Mouse (Mus musculus): Measurements from ENCODE around the gene Cyb5d2.
"Not testable (repeated sequence)": the region's sequence is repeated elsewhere in the genome, so short reads cannot be mapped to it uniquely, and the experiment has no call there.

Gene Cyb5d2

GRCm38 (mm10) chr11:72772611-72773010 lies 23.3 kb downstream of the Cyb5d2 start:
- DNase-seq (ENCODE audit: low spot score in 2 of 2) = not testable (repeated sequence)

- no peak for DNase-seq (ENCODE audit: low spot score in 2 of 2)
Measured at GRCm38 (mm10) chr11:72771461-72771860, 24.5 kb downstream of the Cyb5d2 start.

DNA sequence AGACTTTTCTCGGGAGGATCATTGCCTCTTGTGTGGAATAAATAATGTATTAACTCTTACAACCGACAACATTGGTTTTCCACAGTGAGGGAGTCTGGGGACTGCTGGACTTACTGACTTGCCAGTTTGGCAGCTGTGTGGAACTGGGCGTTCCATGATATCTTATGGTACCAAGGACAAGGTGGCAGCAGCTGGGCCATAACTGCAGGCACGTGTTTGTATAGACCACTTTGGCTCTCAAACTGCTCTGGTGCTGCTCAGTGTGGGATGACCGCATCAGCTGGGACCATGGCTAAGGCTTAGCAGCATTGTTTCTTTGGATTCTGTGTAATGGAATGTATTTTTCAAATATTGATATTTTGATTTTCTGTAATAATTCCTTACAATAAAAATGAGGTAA lies 25.1 kb downstream of the Cyb5d2 start:
- DNase-seq (ENCODE audit: low spot score in 2 of 2) = no peak

GRCm38 (mm10) chr11:72770324-72770723 lies 25.6 kb downstream of the Cyb5d2 start:
- DNase-seq (ENCODE audit: low spot score in 2 of 2) = no peak

DNA sequence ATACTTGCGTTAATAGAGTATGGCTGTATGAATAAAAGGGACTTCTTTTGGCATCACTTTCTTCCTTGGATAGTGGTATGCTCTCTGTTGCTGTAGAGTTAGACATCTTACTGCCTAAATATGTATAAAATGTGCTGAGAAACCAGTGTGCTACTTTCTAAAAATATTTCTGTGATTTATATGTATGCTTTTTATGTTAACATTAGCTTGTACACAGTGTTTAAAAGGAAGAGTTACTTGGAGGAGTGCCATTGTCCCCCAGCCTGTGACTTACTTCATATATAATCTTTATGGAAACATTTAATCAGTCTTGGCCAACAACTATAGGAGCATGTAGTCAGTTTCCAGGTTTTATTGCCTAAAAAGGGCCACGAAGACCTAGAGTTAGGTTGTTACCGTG lies 26.9 kb downstream of the Cyb5d2 start:
- DNase-seq (ENCODE audit: low spot score in 2 of 2) = no peak

DNA sequence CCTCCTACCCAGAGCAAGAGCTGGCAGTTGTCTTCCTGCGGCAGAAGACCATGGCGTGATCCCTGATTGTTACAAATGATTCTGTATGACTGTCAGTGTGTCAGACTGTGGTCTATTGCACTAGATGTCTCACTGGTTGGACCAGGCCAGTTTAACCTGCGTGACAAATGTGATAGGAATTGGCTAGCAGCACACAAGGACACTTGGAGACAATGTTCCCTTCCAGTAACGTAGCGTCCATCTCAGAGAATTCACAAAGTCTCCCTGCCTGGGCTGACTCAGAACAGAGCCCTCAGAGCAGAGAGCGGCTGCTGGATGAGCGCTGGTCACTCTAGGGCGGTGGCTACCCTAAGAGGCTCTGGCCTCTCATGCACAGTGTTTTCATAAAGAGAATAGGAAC lies 28.2 kb downstream of the Cyb5d2 start:
- DNase-seq (ENCODE audit: low spot score in 2 of 2) = no peak

GRCm38 (mm10) chr11:72764270-72764669 lies 31.7 kb downstream of the Cyb5d2 start:
- DNase-seq (ENCODE audit: low spot score in 2 of 2) = no peak

DNA sequence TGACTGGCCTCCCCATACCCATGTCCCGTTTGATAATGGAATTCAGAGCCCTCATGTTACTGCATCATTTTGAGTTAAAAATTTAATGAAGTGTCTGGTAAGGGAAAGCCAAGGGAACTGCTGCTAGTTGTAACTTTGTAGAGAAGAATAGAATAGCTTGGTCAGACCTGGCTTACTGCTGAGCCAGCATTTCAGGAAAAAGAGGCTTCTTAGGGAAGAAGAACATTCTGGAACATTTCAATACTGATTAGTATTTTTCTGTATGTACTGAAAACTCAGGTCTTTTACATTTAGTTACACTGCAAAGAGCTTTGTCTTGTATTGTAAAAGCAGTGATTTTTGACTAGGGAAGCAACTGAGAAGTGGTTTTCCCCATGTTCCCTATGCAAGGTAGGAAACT lies 35.2 kb downstream of the Cyb5d2 start:
- no peak for DNase-seq (ENCODE audit: low spot score in 2 of 2)

DNA sequence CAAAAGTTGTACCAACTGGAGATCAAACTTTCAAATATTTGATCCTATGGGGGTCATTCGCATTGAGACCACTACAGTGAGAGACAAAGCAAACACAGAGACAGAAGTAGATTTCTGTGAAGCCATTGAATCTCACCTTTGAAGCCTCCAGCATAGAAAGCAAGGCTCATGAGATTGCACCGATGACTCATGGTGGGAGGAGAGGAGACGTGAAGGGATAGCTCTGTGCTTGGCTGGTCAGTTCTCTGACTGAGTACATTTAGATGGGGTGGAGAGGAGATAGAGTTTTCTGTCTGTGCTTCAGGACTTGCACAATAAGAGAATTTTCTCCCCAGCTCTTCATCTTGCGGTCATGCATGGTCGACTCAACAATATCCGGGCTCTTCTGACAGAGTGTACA lies 36.4 kb downstream of the Cyb5d2 start:
- DNase-seq (ENCODE audit: low spot score in 2 of 2) = no peak

DNA sequence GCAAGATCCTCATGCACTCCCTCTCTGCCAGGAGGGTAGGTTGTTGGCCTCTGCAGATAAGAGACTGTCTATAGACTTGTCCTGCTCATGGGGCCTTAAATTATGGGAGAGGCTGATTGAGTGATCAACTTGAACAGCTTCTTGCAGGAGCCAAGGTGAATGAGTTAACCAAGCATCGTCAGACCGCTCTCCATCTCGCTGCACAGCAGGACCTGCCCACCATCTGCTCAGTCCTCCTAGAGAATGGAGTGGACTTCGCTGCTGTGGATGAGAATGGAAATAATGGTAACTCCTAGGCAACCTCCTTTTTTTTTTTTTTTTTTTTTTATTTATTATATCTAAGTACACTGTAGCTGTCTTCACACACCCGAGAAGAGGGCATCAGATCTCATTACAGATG lies 37.6 kb downstream of the Cyb5d2 start:
- DNase-seq (ENCODE audit: low spot score in 2 of 2) = no peak

DNA sequence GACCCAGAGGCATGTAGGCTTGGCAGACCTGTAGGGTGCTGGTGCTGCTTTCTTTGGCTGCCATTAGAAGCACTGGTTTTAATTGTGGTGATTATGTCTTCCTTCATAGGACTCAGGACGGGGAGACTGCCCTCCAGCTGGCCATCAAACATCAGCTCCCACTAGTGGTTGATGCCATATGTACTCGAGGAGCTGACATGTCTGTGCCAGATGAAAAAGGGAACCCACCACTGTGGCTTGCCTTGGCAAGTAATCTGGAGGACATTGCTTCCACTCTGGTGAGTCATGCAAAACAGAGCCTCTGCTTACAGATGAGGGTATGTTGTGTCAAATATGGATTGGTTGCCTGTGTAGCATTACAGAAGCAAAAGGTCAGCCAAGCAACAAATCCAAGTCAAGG lies 44.0 kb downstream of the Cyb5d2 start:
- no peak for DNase-seq (ENCODE audit: low spot score in 2 of 2)

DNA sequence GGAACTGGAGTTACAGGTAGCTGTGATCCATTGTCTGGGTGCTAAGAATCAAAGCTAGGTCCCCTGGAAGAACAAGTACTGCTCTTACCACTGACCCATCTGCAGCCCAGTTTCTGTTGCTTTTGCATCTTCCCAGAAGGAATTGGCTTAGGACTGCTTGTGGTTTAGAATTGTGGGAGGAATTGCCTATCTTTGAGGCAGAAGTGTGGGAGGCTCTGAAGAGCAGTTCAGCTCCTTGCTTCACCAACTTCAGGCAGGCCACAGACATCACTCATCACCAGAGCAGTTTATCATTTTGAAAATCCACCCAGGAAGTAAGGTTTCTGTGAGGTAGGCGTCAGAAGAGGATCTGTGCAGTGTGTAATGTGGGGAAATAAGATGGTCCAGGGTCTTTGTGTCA lies 56.9 kb downstream of the Cyb5d2 start:
- DNase-seq (ENCODE audit: low spot score in 2 of 2) = no peak

- DNase-seq (ENCODE audit: low spot score in 2 of 2) = peak; percentile 12 to 43
Measured at GRCm38 (mm10) chr11:72737517-72737916, 58.4 kb downstream of the Cyb5d2 start.

GRCm38 (mm10) chr11:72736320-72736719 lies 59.6 kb downstream of the Cyb5d2 start:
- DNase-seq (ENCODE audit: low spot score in 2 of 2) = no peak

GRCm38 (mm10) chr11:72735519-72735860 lies 60.5 kb downstream of the Cyb5d2 start:
- no peak for DNase-seq (ENCODE audit: low spot score in 2 of 2)

- DNase-seq (ENCODE audit: low spot score in 2 of 2) = no peak
Measured at GRCm38 (mm10) chr11:72734840-72735518, 61.0 kb downstream of the Cyb5d2 start.

- no peak for DNase-seq (ENCODE audit: low spot score in 2 of 2)
Measured at GRCm38 (mm10) chr11:72733736-72734135, 62.2 kb downstream of the Cyb5d2 start.
